Mouse (Mus musculus): ENCODE results near the gene Phospho1.
"Not testable (repeated sequence)": the region's sequence is repeated elsewhere in the genome, so short reads cannot be mapped to it uniquely, and the experiment has no call there.

Gene Phospho1

DNA sequence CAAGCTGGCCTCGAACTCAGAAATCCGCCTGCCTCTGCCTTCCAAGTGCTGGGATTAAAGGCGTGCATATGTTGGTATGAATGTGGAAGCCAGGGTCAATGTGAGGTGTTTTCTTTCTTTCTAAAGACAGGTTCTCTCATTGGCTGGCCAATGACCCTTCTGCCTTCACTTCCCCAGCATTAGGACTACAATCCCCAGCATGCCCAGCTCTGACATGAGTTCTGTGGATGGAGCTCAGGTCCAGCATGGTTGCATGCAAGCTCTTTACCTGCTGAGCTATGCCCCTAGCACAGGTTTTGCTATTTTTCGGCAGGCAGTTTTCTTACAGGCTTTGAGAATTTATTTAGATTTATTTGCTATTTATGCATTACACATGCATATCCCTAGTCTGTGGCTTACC, 33.0 kb downstream of the Phospho1 start:
- no peak for ATAC-seq (ENCODE audit: insufficient number of reproducible peaks, low FRiP score, low TSS enrichment)

DNA sequence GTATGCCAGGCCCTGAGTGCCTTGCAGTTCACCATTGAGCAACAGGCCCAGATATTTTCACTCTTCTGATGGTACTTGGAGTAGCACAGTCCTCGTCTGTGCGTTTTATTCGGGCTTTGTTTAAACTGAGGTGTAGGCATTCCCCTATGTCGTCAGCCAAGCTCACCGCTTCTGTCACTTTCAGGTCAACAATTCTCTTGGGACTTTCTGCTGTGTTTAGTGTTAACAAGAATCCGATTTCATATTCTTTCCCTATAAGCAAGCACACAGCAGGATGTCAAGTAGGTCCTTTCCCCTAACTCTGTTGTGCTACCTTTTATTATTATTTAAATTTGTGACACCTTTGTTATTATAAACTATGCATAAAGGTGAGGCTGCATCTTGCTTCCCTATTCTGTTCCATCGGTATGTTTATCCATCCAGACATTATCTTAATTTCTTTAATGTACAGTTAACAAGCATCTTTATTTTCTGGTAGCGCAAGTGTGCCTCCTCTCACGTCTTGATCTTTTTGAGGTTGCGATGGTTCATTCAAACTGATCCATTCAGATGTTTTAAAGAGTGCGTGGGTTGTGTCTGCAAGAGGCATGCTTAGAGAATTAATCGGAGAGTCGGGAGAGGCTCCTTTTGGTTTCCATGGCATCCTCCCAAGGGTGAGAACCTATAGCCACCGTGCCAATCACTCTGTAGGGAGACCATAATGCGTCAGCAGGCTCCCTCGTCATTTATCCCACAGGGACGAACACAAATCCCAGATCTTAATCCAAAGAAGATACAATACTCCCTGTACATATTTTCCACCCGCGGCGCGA, 33.6 kb downstream of the Phospho1 start:
- no peak for ATAC-seq (ENCODE audit: insufficient number of reproducible peaks, low FRiP score, low TSS enrichment)

- ATAC-seq (ENCODE audit: insufficient number of reproducible peaks, low FRiP score, low TSS enrichment) = peak; percentile 96
Measured at GRCm38 (mm10) chr11:95858528-95859467, 34.5 kb downstream of the Phospho1 start.

DNA sequence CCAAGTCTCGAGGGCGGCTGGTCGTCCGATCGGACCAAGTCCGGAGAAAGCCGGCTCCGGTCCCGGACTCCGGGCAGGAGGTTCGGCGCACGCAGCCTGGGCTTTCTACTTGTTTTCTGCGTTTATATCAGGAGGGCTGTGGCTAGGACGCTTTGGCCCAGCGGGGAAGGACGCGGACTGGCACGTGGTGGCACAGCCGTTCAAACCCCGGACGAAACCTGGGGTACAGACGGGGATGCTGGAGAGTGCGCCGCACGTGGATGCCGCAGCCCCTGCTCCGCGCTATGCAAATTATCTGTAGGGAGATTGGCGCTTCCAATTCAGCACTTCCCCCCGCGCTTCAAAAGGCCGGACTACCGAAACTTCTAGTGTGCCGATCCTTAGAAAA, 35.2 kb downstream of the Phospho1 start:
- ATAC-seq (ENCODE audit: insufficient number of reproducible peaks, low FRiP score, low TSS enrichment) = peak; percentile 50; the same call in 1 of the 2 replicates

GRCm38 (mm10) chr11:95860071-95860490, 35.8 kb downstream of the Phospho1 start:
- ATAC-seq (ENCODE audit: insufficient number of reproducible peaks, low FRiP score, low TSS enrichment) = no peak

DNA sequence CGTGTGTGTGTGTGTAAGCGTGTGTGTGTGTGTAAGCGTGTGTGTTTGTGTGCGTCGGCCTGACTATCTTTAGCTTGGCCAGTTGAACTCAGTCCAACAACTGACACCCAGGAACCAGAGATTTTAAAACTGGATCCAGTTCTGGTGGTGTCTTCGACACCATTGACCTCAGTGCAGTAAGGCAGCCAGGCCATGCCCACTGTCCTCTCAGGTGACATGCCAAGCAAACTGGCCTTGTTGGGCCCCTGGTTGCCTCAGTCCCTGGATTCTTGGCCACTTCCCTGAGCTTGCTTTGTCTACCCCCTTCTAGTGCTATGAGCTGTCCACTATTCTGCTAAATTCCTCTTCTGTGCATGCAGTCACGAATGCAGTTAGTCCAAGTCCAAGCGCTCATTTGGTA, 37.1 kb downstream of the Phospho1 start:
- ATAC-seq (ENCODE audit: insufficient number of reproducible peaks, low FRiP score, low TSS enrichment) = no peak

GRCm38 (mm10) chr11:95869442-95869841, 45.1 kb downstream of the Phospho1 start:
- ATAC-seq (ENCODE audit: insufficient number of reproducible peaks, low FRiP score, low TSS enrichment) = no peak

GRCm38 (mm10) chr11:95869918-95870470, 45.7 kb downstream of the Phospho1 start:
- no peak for ATAC-seq (ENCODE audit: insufficient number of reproducible peaks, low FRiP score, low TSS enrichment)

GRCm38 (mm10) chr11:95875804-95876203, 51.5 kb downstream of the Phospho1 start:
- ATAC-seq (ENCODE audit: insufficient number of reproducible peaks, low FRiP score, low TSS enrichment) = no peak

DNA sequence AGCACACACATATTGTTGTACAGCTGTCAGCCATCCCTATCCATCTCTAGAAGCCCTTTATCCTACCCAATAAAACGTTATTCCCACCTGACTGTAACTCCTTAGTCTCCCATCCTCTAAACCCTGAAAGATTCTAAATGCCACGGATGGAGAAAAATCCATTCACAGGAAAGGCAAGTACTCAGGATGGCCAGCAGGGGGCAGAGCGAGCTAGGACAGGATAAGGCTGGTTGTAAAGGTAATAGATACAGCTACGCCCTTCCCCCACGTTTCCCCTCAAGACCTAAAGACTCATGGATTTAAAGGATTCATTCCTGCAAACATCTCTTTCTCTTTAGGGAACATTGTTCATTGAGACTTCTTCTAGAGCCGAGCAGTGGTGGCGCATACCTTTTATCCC, 52.0 kb downstream of the Phospho1 start:
- ATAC-seq (ENCODE audit: insufficient number of reproducible peaks, low FRiP score, low TSS enrichment) = no peak

GRCm38 (mm10) chr11:95879861-95880260, 55.6 kb downstream of the Phospho1 start:
- not testable (repeated sequence) for ATAC-seq (ENCODE audit: insufficient number of reproducible peaks, low FRiP score, low TSS enrichment)
